Mouse (Mus musculus): ENCODE measurements around the gene Mrps5. TPM values are rescaled to one million over a fixed set of nuclear protein-coding genes. Genes with fewer than 3 reads are reported as not detected.

Mrps5 gene
- polyA plus RNA-seq (2016; fragmentation: Nextera tagmentation; extraction: Ambion mirVana), result 155 and 156 TPM in 2 replicates

- Histone ChIP-seq H3K4me1 (peaks cover 28% of the 10 kb centered on the region), H3K9me3 (no peaks in the 10 kb centered on the region), H3K27ac (peak within 1 kb of the TSS; percentile 99), H3K27me3 (ENCODE audit: insufficient read depth, poor library complexity, severe bottlenecking) (no peaks in the 10 kb centered on the region), H3K4me3 (peak within 1 kb of the TSS; percentile 84), H3K36me3 (peaks cover 14% of the 10 kb centered on the region)
- 5% methylated on average over 39 of the region's 39 CpGs for WGBS
- peak; percentile 92 for DNase-seq (ENCODE audit: low spot score)
Observed at GRCm38 (mm10) chr2:127586694-127587513, at the start of gene Mrps5, which contains the start of gene Zfp661. TSS of gene Mrps5 (plus strand) at chr2:127587222. TSS of gene Zfp661 (minus strand) at chr2:127587094.

DNA sequence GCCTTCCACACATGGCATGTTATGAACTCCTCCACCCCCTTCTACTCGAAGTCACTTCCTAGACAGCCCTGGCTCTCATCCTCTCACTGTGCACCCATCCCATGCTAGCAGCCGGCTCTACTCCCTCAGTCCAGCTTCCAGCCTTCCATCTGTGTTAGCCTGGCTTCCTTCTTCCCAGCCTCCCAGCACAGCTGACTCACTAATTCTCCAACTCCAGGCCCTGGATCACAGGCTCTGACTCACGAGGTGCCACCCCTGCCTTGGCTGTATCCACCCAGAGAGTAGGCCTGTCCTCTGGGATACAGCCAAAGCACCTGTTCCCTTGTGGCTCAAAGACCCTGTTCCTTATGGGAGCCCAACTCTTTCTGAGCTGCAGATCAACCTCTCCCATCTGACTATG lies 49.5 kb upstream of the Mrps5 start:
- H3K27me3 ChIP-seq (ENCODE audit: insufficient read depth, poor library complexity, severe bottlenecking), result peaks cover 78% of the 10 kb centered on the region
- no peaks in the 10 kb centered on the region for H3K9me3 ChIP-seq
- no peak for DNase-seq (ENCODE audit: low spot score)
- H3K27ac ChIP-seq, result no peak overlapping the region
- WGBS, result 63% methylated on average over 3 of the region's 3 CpGs
- H3K4me1 ChIP-seq, result peaks cover 11% of the 10 kb centered on the region; the same call in 1 of the 2 replicates
- no peaks in the 10 kb centered on the region for H3K36me3 ChIP-seq
- no peak overlapping the region for H3K4me3 ChIP-seq

DNA sequence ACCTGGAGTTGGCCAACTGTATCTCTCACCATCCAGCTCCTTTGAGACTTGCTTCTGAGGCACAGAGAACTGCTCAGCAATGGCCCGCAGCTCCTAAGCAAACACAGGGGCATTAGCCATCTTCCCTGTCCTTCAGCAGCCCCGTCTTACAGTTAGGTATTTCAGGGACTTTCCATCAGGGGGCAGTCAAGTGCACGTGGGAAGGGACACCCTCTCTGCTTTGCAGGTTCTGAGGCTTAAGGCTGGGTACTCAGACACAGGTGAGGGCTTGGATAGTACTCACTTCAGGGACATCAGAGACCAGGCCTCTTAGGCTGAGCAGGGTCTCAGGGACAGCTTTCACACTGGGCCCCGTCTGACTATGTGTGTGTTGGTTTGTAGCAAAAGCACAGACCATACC lies 47.5 kb upstream of the Mrps5 start:
- H3K4me3 ChIP-seq, result no peak overlapping the region
- 33% methylated on average over 4 of the region's 4 CpGs for WGBS
- H3K27ac ChIP-seq, result no peak overlapping the region
- DNase-seq (ENCODE audit: low spot score), result no peak
- peaks cover 11% of the 10 kb centered on the region; the same call in 1 of the 2 replicates for H3K4me1 ChIP-seq
- H3K9me3 ChIP-seq, result no peaks in the 10 kb centered on the region
- no peaks in the 10 kb centered on the region for H3K36me3 ChIP-seq
- peaks cover 97% of the 10 kb centered on the region for H3K27me3 ChIP-seq (ENCODE audit: insufficient read depth, poor library complexity, severe bottlenecking)

GRCm38 (mm10) chr2:127541185-127541584 lies 45.8 kb upstream of the Mrps5 start, which contains the start of gene Prom2:
TSS of gene Prom2 (minus strand) at chr2:127541467.
- H3K27me3 ChIP-seq (ENCODE audit: insufficient read depth, poor library complexity, severe bottlenecking), result peaks cover 91% of the 10 kb centered on the region

DNA sequence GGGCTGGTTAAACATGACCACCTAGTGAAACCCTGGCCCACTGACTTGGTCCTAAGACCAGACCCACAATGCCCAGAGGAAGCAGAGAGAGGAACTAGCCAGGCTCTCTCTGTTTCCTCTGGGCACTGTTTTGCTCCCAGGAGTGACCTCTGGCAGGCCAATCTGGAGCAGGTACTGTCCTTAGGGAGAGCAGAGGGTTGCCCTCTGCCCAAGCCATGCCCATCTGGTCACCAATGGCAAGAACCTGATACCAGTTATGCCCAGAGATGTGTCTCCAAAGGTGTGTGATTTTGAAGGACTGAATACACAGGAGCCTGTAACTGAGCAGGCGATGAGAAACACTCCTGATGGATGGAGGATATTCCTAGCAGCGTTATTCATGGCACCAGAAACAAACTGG lies 45.3 kb upstream of the Mrps5 start:
- WGBS, result 81% methylated on average over 2 of the region's 2 CpGs

More at GRCm38 (mm10) chr2:127541185-127541584, 45.8 kb upstream of the Mrps5 start, which contains the start of gene Prom2:
- 0 out of 2 replicates have a peak within 1 kb of the TSS, but pooled peaks have one; percentile 9 for H3K27ac ChIP-seq
- H3K36me3 ChIP-seq, result no peaks in the 10 kb centered on the region
- peaks cover 11% of the 10 kb centered on the region; the same call in 1 of the 2 replicates for H3K4me1 ChIP-seq
- 3% methylated on average over 29 of the region's 29 CpGs for WGBS
- DNase-seq (ENCODE audit: low spot score), result no peak
- H3K9me3 ChIP-seq, result no peaks in the 10 kb centered on the region
- peak within 1 kb of the TSS; percentile 44 for H3K4me3 ChIP-seq

DNA sequence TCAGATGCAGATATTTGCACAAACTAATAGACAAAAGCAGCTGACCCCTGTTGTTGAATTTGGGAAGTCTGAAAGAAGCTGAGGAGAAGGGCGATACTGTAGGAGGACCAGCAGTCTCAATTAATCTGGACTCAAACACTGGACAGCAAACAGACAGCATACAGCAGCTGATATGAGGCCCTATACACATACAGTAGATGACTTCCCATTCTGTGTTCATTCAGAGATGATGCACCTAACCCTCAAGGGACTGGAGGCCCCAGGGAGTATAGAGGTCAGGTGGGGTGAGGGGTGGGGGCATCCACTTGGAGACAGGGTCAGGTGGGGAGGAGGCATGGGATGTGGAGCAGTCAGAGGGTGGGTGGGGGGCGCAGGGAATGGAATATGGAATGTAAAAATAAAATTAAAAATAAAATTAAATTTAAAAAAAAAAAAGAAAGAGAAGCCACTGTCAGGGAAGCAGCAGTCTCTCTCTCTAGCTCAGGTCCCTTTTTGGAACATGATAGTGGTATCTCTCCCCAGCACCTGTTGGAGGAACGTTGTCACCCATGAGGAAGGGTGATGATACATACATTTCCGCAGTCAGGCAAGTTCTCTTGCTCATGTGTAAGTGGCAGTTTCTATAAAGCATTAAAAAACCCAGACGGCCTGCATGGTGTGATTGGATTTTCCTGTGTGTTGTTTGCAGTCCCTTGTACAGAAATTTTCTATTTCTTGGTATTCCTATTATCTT lies 38.5 kb upstream of the Mrps5 start:
- no peak overlapping the region for H3K27ac ChIP-seq

More for the DNA sequence above, 45.3 kb upstream of the Mrps5 start:
- no peak for DNase-seq (ENCODE audit: low spot score)
- Histone ChIP-seq H3K9me3 (no peaks in the 10 kb centered on the region), H3K4me1 (peaks cover 11% of the 10 kb centered on the region; the same call in 1 of the 2 replicates), H3K4me3 (no peak overlapping the region; the same call in 1 of the 2 replicates), H3K36me3 (no peaks in the 10 kb centered on the region), H3K27ac (no peak overlapping the region), H3K27me3 (ENCODE audit: insufficient read depth, poor library complexity, severe bottlenecking) (peaks cover 90% of the 10 kb centered on the region)

DNA sequence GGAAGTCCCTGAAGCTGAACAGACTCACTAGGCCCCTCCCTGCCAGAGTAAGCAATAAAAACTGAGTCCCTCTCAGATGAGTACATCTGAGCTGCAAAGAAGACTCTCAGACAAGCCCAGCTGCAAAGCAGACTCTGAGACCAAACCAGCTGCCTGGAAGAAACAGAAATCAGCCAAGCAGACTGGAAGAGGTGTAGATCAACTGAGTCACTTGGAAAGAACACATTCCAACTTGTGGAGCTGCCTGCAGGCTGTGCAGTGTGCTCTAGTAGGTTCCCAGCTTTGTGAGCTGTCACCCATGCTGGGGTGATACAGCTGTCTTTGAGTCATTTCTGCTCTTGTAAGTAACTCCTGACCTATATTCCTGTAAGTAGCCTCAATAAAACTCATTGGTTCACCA lies 37.3 kb upstream of the Mrps5 start:
- no peak overlapping the region for H3K4me3 ChIP-seq
- no peaks in the 10 kb centered on the region for H3K36me3 ChIP-seq
- no peak for DNase-seq (ENCODE audit: low spot score)

More for the DNA sequence above, 38.5 kb upstream of the Mrps5 start:
- peaks cover 9% of the 10 kb centered on the region for H3K4me1 ChIP-seq
- H3K27me3 ChIP-seq (ENCODE audit: insufficient read depth, poor library complexity, severe bottlenecking), result peaks cover 29% of the 10 kb centered on the region
- H3K36me3 ChIP-seq, result no peaks in the 10 kb centered on the region
- no peaks in the 10 kb centered on the region for H3K9me3 ChIP-seq
- DNase-seq (ENCODE audit: low spot score), result no peak
- WGBS, result 68% methylated on average over 5 of the region's 5 CpGs
- no peak overlapping the region for H3K4me3 ChIP-seq

DNA sequence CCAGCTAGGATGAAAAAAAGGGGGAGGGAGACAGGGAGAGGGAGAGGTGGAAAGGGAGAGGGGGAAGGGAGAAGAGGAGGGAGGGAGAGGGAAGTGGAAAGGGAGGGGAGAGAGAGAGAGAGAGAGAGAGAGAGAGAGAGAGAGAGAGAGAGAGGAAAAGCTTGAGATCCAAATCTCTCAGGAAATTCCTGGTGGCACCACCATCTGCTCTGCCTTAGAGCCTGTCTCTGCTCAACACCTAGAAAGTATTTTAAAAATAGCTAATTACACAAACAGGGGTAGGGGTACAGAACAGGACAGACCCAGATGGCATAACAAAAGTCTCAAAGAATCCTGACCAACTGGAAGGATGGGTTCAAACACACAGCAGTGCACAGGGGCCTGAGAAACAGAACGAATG lies 36.6 kb upstream of the Mrps5 start:
- 56% methylated on average over 1 of the region's 1 CpGs for WGBS
- no peak for DNase-seq (ENCODE audit: low spot score)
- no peak overlapping the region for H3K27ac ChIP-seq
- H3K27me3 ChIP-seq (ENCODE audit: insufficient read depth, poor library complexity, severe bottlenecking), result peaks cover 11% of the 10 kb centered on the region; the same call in 1 of the 2 replicates
- H3K9me3 ChIP-seq, result no peaks in the 10 kb centered on the region
- no peak overlapping the region for H3K4me3 ChIP-seq
- H3K4me1 ChIP-seq, result peaks cover 9% of the 10 kb centered on the region
- H3K36me3 ChIP-seq, result no peaks in the 10 kb centered on the region

More for the DNA sequence above, 37.3 kb upstream of the Mrps5 start:
- Histone ChIP-seq H3K27ac (no peak overlapping the region), H3K4me1 (peaks cover 9% of the 10 kb centered on the region), H3K27me3 (ENCODE audit: insufficient read depth, poor library complexity, severe bottlenecking) (peaks cover 17% of the 10 kb centered on the region; the same call in 1 of the 2 replicates), H3K9me3 (no peaks in the 10 kb centered on the region)

DNA sequence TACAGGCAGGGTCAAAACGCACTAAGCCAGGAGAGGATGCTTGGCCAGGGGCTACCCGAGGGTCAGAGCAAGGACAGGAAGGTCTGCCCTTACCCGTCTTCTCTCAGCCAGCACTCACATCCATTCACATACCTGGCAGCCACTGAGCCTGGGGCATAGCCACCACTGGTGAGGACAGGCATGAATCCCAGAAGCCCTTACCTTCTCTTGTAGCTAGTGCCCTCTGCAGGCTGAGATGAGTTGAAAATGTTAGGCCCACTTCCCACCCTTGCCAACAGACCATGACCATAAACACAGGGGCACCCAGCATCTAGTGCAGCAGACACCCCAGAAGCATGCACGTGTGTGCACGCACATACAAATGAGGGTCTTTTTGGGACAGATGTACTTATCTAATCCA lies 35.9 kb upstream of the Mrps5 start:
- Histone ChIP-seq H3K9me3 (no peaks in the 10 kb centered on the region), H3K27ac (no peak overlapping the region), H3K4me3 (no peak overlapping the region), H3K36me3 (no peaks in the 10 kb centered on the region), H3K27me3 (ENCODE audit: insufficient read depth, poor library complexity, severe bottlenecking) (peaks cover 13% of the 10 kb centered on the region; the same call in 1 of the 2 replicates), H3K4me1 (peaks cover 9% of the 10 kb centered on the region)
- DNase-seq (ENCODE audit: low spot score), result no peak
- WGBS, result 48% methylated on average over 5 of the region's 5 CpGs

DNA sequence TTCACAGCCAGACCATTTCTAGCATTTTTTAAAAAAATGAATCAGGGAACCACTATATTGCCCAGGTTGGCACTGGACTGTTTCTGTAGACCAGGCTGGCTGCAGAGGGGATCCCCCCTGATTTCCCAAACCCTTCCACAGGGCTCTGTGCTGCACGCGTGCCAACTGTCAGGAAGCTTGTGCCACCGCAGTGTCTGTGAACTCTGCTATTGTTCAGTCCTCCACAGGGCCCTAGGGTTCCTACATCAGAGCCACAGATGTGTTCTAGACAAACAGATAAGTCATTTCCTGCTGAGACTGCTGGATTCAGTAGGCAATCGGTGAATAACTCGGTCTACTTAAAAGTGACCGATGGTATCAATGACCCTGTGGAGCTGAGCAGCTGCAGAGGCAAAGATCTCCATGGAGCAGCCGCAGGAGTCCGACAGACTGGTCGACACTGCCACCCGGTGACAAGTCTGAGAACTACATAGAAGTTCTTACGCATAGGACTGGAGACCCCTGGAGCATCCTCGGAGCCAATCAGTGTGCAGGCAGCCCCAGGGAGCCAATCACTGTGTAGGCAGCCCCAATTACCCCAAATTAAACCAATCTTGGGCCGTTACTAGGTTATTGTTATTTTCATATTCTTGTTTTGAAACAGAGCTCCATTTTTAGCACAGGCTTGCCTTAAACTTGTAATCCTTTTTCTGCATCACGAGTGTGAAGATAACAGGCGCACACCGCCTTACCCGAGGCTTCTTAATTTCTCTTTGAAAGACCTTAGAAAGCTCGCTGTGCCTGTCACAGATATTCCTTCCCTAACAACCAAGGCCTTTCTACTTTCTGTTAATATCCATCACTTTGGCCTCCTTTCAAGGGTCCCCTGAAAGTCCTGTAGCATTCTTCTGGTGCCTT lies 27.7 kb upstream of the Mrps5 start:
- peaks cover 24% of the 10 kb centered on the region for H3K27me3 ChIP-seq (ENCODE audit: insufficient read depth, poor library complexity, severe bottlenecking)
- H3K36me3 ChIP-seq, result no peaks in the 10 kb centered on the region
- H3K9me3 ChIP-seq, result no peaks in the 10 kb centered on the region
- H3K4me3 ChIP-seq, result peak overlapping the region; percentile 27; the same call in 1 of the 2 replicates
- peak; percentile 93 for DNase-seq (ENCODE audit: low spot score)
- no peaks in the 10 kb centered on the region for H3K4me1 ChIP-seq
- WGBS, result 18% methylated on average over 18 of the region's 18 CpGs
- no peak overlapping the region for H3K27ac ChIP-seq

DNA sequence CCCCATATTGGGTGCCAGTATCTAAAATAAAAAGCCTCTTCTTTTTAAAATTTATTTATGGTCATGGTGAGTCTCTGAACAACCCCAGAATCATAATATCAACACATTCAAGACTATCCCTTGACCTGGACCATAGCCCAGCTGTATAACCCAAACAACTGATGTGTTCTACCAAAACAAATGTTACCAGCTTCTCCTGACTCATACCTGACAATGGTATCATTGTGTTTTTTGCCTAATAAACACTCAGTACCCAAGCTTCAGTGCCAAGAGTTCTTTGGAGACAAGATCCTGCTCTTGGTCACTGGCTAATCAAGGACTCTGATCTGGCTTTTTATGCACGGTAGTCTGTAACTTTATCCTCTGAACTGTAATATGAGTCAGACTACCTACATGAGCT lies 13.7 kb upstream of the Mrps5 start:
- no peaks in the 10 kb centered on the region for H3K9me3 ChIP-seq
- H3K4me3 ChIP-seq, result no peak overlapping the region
- H3K4me1 ChIP-seq, result no peaks in the 10 kb centered on the region
- WGBS, result 57% methylated on average over 1 of the region's 1 CpGs
- H3K27me3 ChIP-seq (ENCODE audit: insufficient read depth, poor library complexity, severe bottlenecking), result no peaks in the 10 kb centered on the region
- H3K36me3 ChIP-seq, result peaks cover 25% of the 10 kb centered on the region
- no peak for DNase-seq (ENCODE audit: low spot score)
- no peak overlapping the region for H3K27ac ChIP-seq

DNA sequence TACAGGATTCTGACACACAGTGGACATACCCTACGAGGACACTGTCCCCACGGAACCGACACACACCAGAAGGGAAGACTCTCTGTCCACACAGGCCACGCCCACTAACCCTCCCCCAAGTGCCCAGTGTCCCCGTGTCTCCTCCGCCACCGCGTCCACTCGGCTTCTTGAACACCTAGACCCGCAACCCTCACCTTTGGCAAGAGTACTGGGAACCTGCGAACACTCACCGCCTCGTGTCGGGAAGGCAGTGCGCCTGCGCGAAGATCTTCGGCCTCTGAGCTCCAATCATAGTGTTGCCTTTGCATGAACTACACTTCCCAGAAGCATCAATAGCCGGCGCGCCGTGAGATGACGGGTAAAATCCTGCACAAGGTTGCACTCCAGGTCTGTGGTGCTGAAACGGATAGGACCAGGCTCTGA lies 2.6 kb upstream of the Mrps5 start:
- peak overlapping the region; percentile 74 for H3K4me3 ChIP-seq
- H3K36me3 ChIP-seq, result 0 out of 2 replicates have a peak, but pooled peaks cover 2% of the 10 kb centered on the region
- WGBS, result 0% methylated on average over 24 of the region's 24 CpGs
- H3K27me3 ChIP-seq (ENCODE audit: insufficient read depth, poor library complexity, severe bottlenecking), result no peaks in the 10 kb centered on the region
- peak; percentile 98 for DNase-seq (ENCODE audit: low spot score)
- H3K4me1 ChIP-seq, result peaks cover 23% of the 10 kb centered on the region
- H3K9me3 ChIP-seq, result no peaks in the 10 kb centered on the region
- H3K27ac ChIP-seq, result peak overlapping the region; percentile 80
